Mouse (Mus musculus): ENCODE results near the gene Tubgcp2. TPM values are rescaled to one million over a fixed set of nuclear protein-coding genes. Genes with fewer than 3 reads are reported as not detected.

Gene Tubgcp2
- polyA plus RNA-seq, 1 experiment, result 51.4 TPM

DNA sequence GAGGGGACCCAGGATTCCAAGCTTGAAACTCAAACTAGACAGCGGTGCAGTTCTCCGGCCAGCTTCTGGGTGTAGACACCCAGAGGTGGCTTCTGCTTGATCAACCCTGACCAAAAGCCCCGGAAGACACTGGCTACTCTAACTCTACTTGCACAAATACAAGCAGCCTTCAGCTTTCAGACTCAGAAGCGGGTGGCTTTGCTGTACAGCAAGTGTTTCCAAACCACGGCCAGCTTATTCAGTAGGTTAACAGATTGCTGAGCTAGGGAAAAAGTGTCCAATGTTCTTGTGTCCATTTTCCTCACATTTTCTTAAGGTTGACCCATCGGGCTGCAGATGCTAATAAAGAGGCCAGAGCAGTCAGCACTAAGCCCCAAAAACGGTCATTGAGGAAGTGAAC, 22.1 kb upstream of the Tubgcp2 start:
- no peak for TF ChIP-seq CTCF (IDR thresholded peaks at IDR 0.05; ENCODE audit: borderline replicate concordance, insufficient read depth, low read depth, low read length)
- TF ChIP-seq POLR2A (IDR thresholded peaks at IDR 0.05; ENCODE audit: borderline replicate concordance, insufficient read depth, low read length), result no peak
- Histone ChIP-seq H3K27me3 (ENCODE audit: control insufficient read depth, insufficient read depth, low read length) (peaks cover 6% of the 10 kb centered on the region; the same call in 1 of the 2 replicates), H3K27ac (ENCODE audit: insufficient read depth, low read length) (no peak overlapping the region), H3K4me1 (ENCODE audit: control insufficient read depth, insufficient read depth, low read length) (0 out of 2 replicates have a peak, but pooled peaks cover 3% of the 10 kb centered on the region), H3K4me3 (replicated peaks; ENCODE audit: insufficient read depth, low read depth, low read length) (no peak overlapping the region)
- WGBS, result 29% methylated on average over 7 of the region's 7 CpGs
- DNase-seq, result no peak

DNA sequence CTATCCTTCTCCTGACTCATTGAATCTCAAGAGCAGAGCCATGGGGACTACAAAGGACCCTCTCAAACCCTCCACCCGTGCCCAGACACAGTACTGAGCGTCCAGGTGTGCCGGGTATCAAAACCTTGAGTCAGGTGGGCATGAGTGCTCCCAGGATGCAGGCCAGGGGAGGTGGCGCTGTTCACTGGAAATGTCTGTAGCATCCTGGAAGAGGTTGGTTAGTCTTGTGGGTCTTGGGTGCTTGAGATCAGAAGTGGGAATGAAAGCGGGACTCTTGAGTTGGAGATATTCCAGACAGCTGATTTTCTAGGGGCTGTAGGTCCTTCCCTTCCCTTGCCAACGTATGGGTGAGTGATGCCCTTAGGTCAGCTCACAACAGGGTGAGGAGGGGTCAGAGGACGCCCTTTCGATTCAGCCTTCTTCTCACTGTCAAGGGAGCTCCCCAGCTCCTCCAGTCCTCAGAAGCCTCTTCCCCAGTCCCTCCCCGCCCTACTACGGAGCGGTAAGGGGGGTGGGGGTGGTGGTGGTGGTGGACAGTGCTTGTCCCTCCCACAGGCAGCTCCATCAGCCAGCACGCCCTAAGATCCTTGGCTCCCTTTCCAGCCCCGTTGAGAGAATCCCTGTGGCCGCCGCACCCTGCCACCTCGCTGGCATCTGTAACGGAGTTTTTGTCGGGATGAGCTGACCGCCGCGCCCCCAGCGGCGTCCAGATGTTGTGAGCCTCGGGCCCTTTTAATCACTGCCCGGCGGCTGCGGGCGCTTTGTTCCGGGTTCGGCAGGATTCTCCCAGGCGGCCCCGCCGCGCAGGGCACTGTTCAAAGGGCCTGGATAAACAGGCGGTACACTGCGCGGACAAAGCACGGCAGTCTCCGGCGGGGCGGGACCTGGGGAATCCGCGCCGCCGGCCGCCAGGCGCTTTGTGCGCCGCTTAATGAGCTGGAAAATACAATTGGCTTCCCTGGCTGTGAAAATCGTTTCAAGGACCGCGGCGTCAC, 21.2 kb upstream of the Tubgcp2 start:
- H3K27ac ChIP-seq (ENCODE audit: insufficient read depth, low read length), result no peak overlapping the region

DNA sequence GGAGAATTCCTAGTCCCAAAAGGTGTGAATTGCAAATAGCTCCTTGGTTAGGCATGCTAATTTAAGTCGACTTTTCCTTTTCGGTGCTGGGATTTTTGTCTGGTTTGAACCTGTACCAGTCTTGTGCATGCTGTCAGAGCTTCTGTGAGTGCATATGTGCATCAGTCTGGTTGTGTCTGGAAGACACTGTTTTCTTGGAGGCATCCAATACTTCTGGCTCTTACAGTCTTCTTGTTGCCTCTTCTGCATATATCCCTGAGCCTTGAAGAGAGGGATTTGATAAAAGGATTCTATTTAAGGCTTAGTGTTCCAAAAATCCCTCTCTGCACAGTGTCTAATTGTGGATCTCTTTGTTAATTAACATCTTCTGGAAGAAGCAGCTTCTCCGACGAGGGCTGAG, 17.7 kb upstream of the Tubgcp2 start:
- no peak for DNase-seq
- TF ChIP-seq CTCF (IDR thresholded peaks at IDR 0.05; ENCODE audit: borderline replicate concordance, insufficient read depth, low read depth, low read length) (no peak), POLR2A (IDR thresholded peaks at IDR 0.05; ENCODE audit: borderline replicate concordance, insufficient read depth, low read length) (no peak)
- WGBS, result 85% methylated on average over 4 of the region's 4 CpGs
- Histone ChIP-seq H3K4me1 (ENCODE audit: control insufficient read depth, insufficient read depth, low read length) (0 out of 2 replicates have a peak, but pooled peaks cover 3% of the 10 kb centered on the region), H3K27me3 (ENCODE audit: control insufficient read depth, insufficient read depth, low read length) (no peaks in the 10 kb centered on the region; the same call in 1 of the 2 replicates), H3K27ac (ENCODE audit: insufficient read depth, low read length) (no peak overlapping the region), H3K4me3 (replicated peaks; ENCODE audit: insufficient read depth, low read depth, low read length) (no peak overlapping the region)

More for the DNA sequence above, 21.2 kb upstream of the Tubgcp2 start:
- no peak for DNase-seq
- Histone ChIP-seq H3K4me3 (replicated peaks; ENCODE audit: insufficient read depth, low read depth, low read length) (peak overlapping the region; percentile 2), H3K27me3 (ENCODE audit: control insufficient read depth, insufficient read depth, low read length) (peaks cover 6% of the 10 kb centered on the region; the same call in 1 of the 2 replicates), H3K4me1 (ENCODE audit: control insufficient read depth, insufficient read depth, low read length) (0 out of 2 replicates have a peak, but pooled peaks cover 3% of the 10 kb centered on the region)
- 4% methylated on average over 53 of the region's 53 CpGs for WGBS
- TF ChIP-seq POLR2A (IDR thresholded peaks at IDR 0.05; ENCODE audit: borderline replicate concordance, insufficient read depth, low read length) (no peak), CTCF (IDR thresholded peaks at IDR 0.05; ENCODE audit: borderline replicate concordance, insufficient read depth, low read depth, low read length) (no peak)

DNA sequence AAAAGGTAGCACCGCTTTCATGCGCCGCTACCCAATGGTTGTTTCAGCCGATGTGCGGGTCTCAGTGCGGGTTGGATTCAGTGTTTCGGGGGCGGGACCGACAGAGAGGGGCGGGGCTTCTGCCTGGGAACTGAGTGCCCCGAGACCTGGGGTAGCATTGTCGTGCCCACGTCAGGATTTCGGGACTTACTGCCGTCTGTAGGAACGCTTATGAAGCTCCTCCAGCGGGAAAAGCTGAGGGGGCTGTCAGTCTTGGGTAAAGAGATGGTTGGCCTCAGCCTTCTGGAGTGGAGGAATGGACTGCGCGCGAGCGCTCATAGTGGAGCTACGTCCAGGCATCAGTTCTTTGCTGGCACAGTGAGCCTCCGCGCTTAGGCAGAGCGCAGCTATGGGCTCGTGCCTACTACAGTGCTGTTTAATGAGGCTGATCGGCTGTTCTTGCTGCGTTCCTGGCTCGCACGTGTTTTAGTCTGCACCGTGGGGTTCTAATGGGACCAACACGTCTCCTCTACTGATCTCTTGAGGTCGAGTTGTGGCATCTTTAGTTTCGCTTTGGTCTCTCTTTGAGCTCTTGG, 12.7 kb upstream of the Tubgcp2 start:
- no peak for DNase-seq
- Histone ChIP-seq H3K27ac (ENCODE audit: insufficient read depth, low read length) (no peak overlapping the region), H3K4me1 (ENCODE audit: control insufficient read depth, insufficient read depth, low read length) (peaks cover 5% of the 10 kb centered on the region; the same call in 1 of the 2 replicates), H3K27me3 (ENCODE audit: control insufficient read depth, insufficient read depth, low read length) (peaks cover 2% of the 10 kb centered on the region; the same call in 1 of the 2 replicates), H3K4me3 (replicated peaks; ENCODE audit: insufficient read depth, low read depth, low read length) (no peak overlapping the region)
- TF ChIP-seq POLR2A (IDR thresholded peaks at IDR 0.05; ENCODE audit: borderline replicate concordance, insufficient read depth, low read length), result no peak
- no peak for TF ChIP-seq CTCF (IDR thresholded peaks at IDR 0.05; ENCODE audit: borderline replicate concordance, insufficient read depth, low read depth, low read length)
- under 1% methylated on average over 34 of the region's 34 CpGs for WGBS

DNA sequence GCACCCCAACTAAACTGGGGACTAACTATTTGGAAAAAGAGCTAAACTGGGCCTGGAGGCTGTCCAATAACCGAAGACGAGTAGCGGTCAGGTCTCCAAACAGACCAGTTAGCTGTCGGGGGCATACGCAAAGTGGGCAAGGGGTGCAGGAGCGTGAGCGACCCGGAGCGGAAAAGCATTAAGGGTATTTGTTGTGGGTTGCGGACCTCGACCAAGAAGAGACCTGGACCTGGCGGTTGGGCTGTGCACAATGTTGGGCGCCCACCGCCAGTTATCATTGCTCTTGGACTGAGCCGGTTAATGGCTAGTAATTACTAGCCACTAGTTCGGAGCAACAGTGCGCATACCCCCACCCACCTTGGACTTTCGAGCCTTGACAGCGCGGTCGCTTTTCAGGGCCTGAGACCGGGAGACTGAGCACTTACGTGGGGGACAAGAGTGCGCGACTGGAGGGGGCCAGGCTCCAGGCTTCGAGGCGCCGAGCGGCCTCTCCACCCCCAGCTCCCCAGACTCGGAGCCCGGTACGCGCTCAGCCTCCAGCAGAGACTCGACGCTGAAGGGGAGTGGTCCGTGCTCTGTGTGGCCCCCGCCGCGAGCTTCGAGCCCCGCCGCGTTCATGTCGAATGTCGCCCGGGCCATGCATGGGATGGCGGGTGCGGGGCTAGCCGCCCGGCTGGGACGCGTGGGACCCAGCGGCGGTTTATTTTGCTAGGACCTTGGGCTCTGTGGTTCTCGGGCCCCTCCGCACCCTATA, 12.1 kb upstream of the Tubgcp2 start, which contains the start of gene Msx3:
Msx3 (minus strand) TSS at position 729 of the 754 bp plus-strand sequence.
- TF ChIP-seq POLR2A (IDR thresholded peaks at IDR 0.05; ENCODE audit: borderline replicate concordance, insufficient read depth, low read length) (no peak), CTCF (IDR thresholded peaks at IDR 0.05; ENCODE audit: borderline replicate concordance, insufficient read depth, low read depth, low read length) (no peak)
- H3K4me1 ChIP-seq (ENCODE audit: control insufficient read depth, insufficient read depth, low read length), result peaks cover 5% of the 10 kb centered on the region; the same call in 1 of the 2 replicates
- peaks cover 2% of the 10 kb centered on the region; the same call in 1 of the 2 replicates for H3K27me3 ChIP-seq (ENCODE audit: control insufficient read depth, insufficient read depth, low read length)
- no peak within 1 kb of the TSS for H3K27ac ChIP-seq (ENCODE audit: insufficient read depth, low read length)
- no peak for DNase-seq
- H3K4me3 ChIP-seq (replicated peaks; ENCODE audit: insufficient read depth, low read depth, low read length), result no peak within 1 kb of the TSS
- 1% methylated on average over 56 of the region's 56 CpGs for WGBS

DNA sequence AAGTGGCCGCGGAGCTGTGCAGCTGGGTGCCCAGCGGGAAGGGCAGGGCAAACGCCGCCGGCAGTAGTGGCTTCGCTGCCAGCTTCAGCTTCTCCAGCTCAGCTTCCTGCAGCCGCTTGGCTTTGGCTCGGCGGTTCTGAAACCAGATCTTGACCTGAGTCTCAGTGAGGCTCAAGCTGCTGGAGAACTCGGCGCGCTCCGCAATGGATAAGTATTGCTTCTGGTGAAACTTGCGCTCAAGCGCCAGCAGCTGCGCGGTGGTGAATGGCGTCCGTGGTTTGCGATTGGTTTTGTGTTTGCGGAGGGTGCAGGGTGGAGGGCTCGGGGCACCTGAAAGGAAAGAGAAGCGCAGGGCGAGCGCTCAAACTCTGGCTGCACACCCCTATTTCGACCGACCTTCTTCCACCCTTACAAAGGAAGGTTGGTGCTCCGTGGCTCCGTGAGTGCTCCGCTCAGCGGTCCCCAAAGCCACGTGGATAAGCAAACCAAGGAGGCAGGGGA, 11.4 kb upstream of the Tubgcp2 start:
- no peak overlapping the region for H3K27ac ChIP-seq (ENCODE audit: insufficient read depth, low read length)
- H3K4me3 ChIP-seq (replicated peaks; ENCODE audit: insufficient read depth, low read depth, low read length), result no peak overlapping the region
- under 1% methylated on average over 33 of the region's 33 CpGs for WGBS
- TF ChIP-seq CTCF (IDR thresholded peaks at IDR 0.05; ENCODE audit: borderline replicate concordance, insufficient read depth, low read depth, low read length) (no peak), POLR2A (IDR thresholded peaks at IDR 0.05; ENCODE audit: borderline replicate concordance, insufficient read depth, low read length) (no peak)
- H3K27me3 ChIP-seq (ENCODE audit: control insufficient read depth, insufficient read depth, low read length), result peaks cover 2% of the 10 kb centered on the region; the same call in 1 of the 2 replicates
- H3K4me1 ChIP-seq (ENCODE audit: control insufficient read depth, insufficient read depth, low read length), result peaks cover 5% of the 10 kb centered on the region; the same call in 1 of the 2 replicates
- no peak for DNase-seq

DNA sequence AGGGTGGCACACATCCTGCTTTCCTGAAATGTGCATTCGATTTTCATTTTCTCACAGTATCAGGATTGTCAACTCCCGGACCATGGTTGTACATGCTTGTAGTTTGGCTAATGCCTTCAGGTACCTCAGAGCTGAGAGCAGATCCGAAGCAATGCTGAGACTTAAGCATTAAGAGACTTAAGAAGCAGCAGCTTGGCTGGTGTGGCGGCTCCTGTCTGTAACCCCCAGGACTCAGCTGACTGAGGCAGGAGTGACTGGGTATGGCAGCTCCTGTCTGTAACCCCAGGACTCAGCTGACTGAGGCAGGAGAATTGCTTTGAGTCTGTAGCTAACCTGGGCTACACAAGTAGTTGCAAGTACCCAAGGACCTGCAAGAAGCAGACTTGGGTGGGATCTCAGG, 9.1 kb upstream of the Tubgcp2 start:
- DNase-seq, result no peak
- no peak for TF ChIP-seq POLR2A (IDR thresholded peaks at IDR 0.05; ENCODE audit: borderline replicate concordance, insufficient read depth, low read length)
- TF ChIP-seq CTCF (IDR thresholded peaks at IDR 0.05; ENCODE audit: borderline replicate concordance, insufficient read depth, low read depth, low read length), result no peak
- WGBS, result 81% methylated on average over 4 of the region's 4 CpGs
- H3K27me3 ChIP-seq (ENCODE audit: control insufficient read depth, insufficient read depth, low read length), result peaks cover 2% of the 10 kb centered on the region; the same call in 1 of the 2 replicates
- H3K27ac ChIP-seq (ENCODE audit: insufficient read depth, low read length), result no peak overlapping the region
- H3K4me3 ChIP-seq (replicated peaks; ENCODE audit: insufficient read depth, low read depth, low read length), result no peak overlapping the region
- H3K4me1 ChIP-seq (ENCODE audit: control insufficient read depth, insufficient read depth, low read length), result peaks cover 5% of the 10 kb centered on the region; the same call in 1 of the 2 replicates
